Mouse (Mus musculus): ENCODE measurements at regions not wholly inside any gene's neighbourhood (a gene's known extent, or its start where the extent isn't known, plus 50 kb on each side); places are given as distances from the start of the nearest gene placed in this dataset.

- Histone ChIP-seq H3K4me1 (ENCODE audit: control insufficient read depth, insufficient read depth, low read length) (no peaks in the 10 kb centered on the region), H3K9me3 (replicated peaks; ENCODE audit: control insufficient read depth, insufficient read depth, low read length, poor library complexity, severe bottlenecking) (no peaks in the 10 kb centered on the region)
Observed at GRCm38 (mm10) chr14:104264919-104265764, 202.7 kb downstream of the Pou4f1 start.

GRCm38 (mm10) chr14:104216965-104217364, 250.8 kb downstream of the Pou4f1 start:
- Histone ChIP-seq H3K27ac (ENCODE audit: insufficient read depth, low read length) (no peak overlapping the region), H3K9me3 (replicated peaks; ENCODE audit: control insufficient read depth, insufficient read depth, low read length, poor library complexity, severe bottlenecking) (no peaks in the 10 kb centered on the region), H3K4me3 (ENCODE audit: low read depth, low read length) (no peak overlapping the region), H3K4me1 (ENCODE audit: control insufficient read depth, insufficient read depth, low read length) (no peaks in the 10 kb centered on the region), H3K9ac (ENCODE audit: low read depth, poor library complexity, severe bottlenecking) (no peak overlapping the region), H3K36me3 (ENCODE audit: control insufficient read depth, insufficient read depth, low read length, poor library complexity, severe bottlenecking) (no peaks in the 10 kb centered on the region), H3K27me3 (ENCODE audit: control insufficient read depth, insufficient read depth, low read length, poor library complexity, severe bottlenecking) (no peaks in the 10 kb centered on the region)
- TF ChIP-seq POLR2A (IDR thresholded peaks at IDR 0.05; ENCODE audit: insufficient read depth, low read length), result no peak
- no peak for TF ChIP-seq CTCF (IDR thresholded peaks at IDR 0.05; ENCODE audit: low read depth, low read length)
- TF ChIP-seq EP300 (IDR thresholded peaks at IDR 0.05; ENCODE audit: insufficient read depth, low read depth, low read length), result no peak

More at GRCm38 (mm10) chr14:104264919-104265764, 202.7 kb downstream of the Pou4f1 start:
- Histone ChIP-seq H3K27ac (ENCODE audit: insufficient read depth, low read length) (no peak overlapping the region), H3K27me3 (ENCODE audit: control insufficient read depth, insufficient read depth, low read length, poor library complexity, severe bottlenecking) (no peaks in the 10 kb centered on the region), H3K4me3 (ENCODE audit: low read depth, low read length) (no peak overlapping the region), H3K9ac (ENCODE audit: low read depth, poor library complexity, severe bottlenecking) (no peak overlapping the region), H3K36me3 (ENCODE audit: control insufficient read depth, insufficient read depth, low read length, poor library complexity, severe bottlenecking) (no peaks in the 10 kb centered on the region)
- TF ChIP-seq EP300 (IDR thresholded peaks at IDR 0.05; ENCODE audit: insufficient read depth, low read depth, low read length) (no peak), CTCF (IDR thresholded peaks at IDR 0.05; ENCODE audit: low read depth, low read length) (no peak), POLR2A (IDR thresholded peaks at IDR 0.05; ENCODE audit: insufficient read depth, low read length) (no peak)

- Histone ChIP-seq H3K4me1 (ENCODE audit: control insufficient read depth, insufficient read depth, low read length) (no peaks in the 10 kb centered on the region), H3K4me3 (ENCODE audit: low read depth, low read length) (no peak overlapping the region), H3K9me3 (replicated peaks; ENCODE audit: control insufficient read depth, insufficient read depth, low read length, poor library complexity, severe bottlenecking) (no peaks in the 10 kb centered on the region), H3K27me3 (ENCODE audit: control insufficient read depth, insufficient read depth, low read length, poor library complexity, severe bottlenecking) (no peaks in the 10 kb centered on the region), H3K9ac (ENCODE audit: low read depth, poor library complexity, severe bottlenecking) (no peak overlapping the region), H3K36me3 (ENCODE audit: control insufficient read depth, insufficient read depth, low read length, poor library complexity, severe bottlenecking) (no peaks in the 10 kb centered on the region), H3K27ac (ENCODE audit: insufficient read depth, low read length) (no peak overlapping the region)
- TF ChIP-seq POLR2A (IDR thresholded peaks at IDR 0.05; ENCODE audit: insufficient read depth, low read length) (no peak), CTCF (IDR thresholded peaks at IDR 0.05; ENCODE audit: low read depth, low read length) (no peak), EP300 (IDR thresholded peaks at IDR 0.05; ENCODE audit: insufficient read depth, low read depth, low read length) (no peak)
Observed at GRCm38 (mm10) chr14:104210719-104211118, 257.1 kb downstream of the Pou4f1 start.

GRCm38 (mm10) chr14:104208855-104209254, 258.9 kb downstream of the Pou4f1 start:
- H3K27ac ChIP-seq (ENCODE audit: insufficient read depth, low read length), result no peak overlapping the region
- no peaks in the 10 kb centered on the region for H3K4me1 ChIP-seq (ENCODE audit: control insufficient read depth, insufficient read depth, low read length)
- H3K9ac ChIP-seq (ENCODE audit: low read depth, poor library complexity, severe bottlenecking), result no peak overlapping the region
- H3K9me3 ChIP-seq (replicated peaks; ENCODE audit: control insufficient read depth, insufficient read depth, low read length, poor library complexity, severe bottlenecking), result no peaks in the 10 kb centered on the region
- H3K4me3 ChIP-seq (ENCODE audit: low read depth, low read length), result no peak overlapping the region
- no peaks in the 10 kb centered on the region for H3K27me3 ChIP-seq (ENCODE audit: control insufficient read depth, insufficient read depth, low read length, poor library complexity, severe bottlenecking)
- no peaks in the 10 kb centered on the region for H3K36me3 ChIP-seq (ENCODE audit: control insufficient read depth, insufficient read depth, low read length, poor library complexity, severe bottlenecking)
- TF ChIP-seq CTCF (IDR thresholded peaks at IDR 0.05; ENCODE audit: low read depth, low read length) (no peak), POLR2A (IDR thresholded peaks at IDR 0.05; ENCODE audit: insufficient read depth, low read length) (no peak), EP300 (IDR thresholded peaks at IDR 0.05; ENCODE audit: insufficient read depth, low read depth, low read length) (no peak)

GRCm38 (mm10) chr14:104208040-104208816, 259.6 kb downstream of the Pou4f1 start:
- H3K36me3 ChIP-seq (ENCODE audit: control insufficient read depth, insufficient read depth, low read length, poor library complexity, severe bottlenecking), result no peaks in the 10 kb centered on the region
- H3K9ac ChIP-seq (ENCODE audit: low read depth, poor library complexity, severe bottlenecking), result no peak overlapping the region
- H3K9me3 ChIP-seq (replicated peaks; ENCODE audit: control insufficient read depth, insufficient read depth, low read length, poor library complexity, severe bottlenecking), result no peaks in the 10 kb centered on the region
- no peak overlapping the region for H3K4me3 ChIP-seq (ENCODE audit: low read depth, low read length)
- H3K4me1 ChIP-seq (ENCODE audit: control insufficient read depth, insufficient read depth, low read length), result no peaks in the 10 kb centered on the region
- no peaks in the 10 kb centered on the region for H3K27me3 ChIP-seq (ENCODE audit: control insufficient read depth, insufficient read depth, low read length, poor library complexity, severe bottlenecking)
- H3K27ac ChIP-seq (ENCODE audit: insufficient read depth, low read length), result no peak overlapping the region
- TF ChIP-seq EP300 (IDR thresholded peaks at IDR 0.05; ENCODE audit: insufficient read depth, low read depth, low read length) (no peak), CTCF (IDR thresholded peaks at IDR 0.05; ENCODE audit: low read depth, low read length) (no peak), POLR2A (IDR thresholded peaks at IDR 0.05; ENCODE audit: insufficient read depth, low read length) (no peak)
